Mouse (Mus musculus): ENCODE measurements around the gene Ccnk.

The Ccnk gene

DNA sequence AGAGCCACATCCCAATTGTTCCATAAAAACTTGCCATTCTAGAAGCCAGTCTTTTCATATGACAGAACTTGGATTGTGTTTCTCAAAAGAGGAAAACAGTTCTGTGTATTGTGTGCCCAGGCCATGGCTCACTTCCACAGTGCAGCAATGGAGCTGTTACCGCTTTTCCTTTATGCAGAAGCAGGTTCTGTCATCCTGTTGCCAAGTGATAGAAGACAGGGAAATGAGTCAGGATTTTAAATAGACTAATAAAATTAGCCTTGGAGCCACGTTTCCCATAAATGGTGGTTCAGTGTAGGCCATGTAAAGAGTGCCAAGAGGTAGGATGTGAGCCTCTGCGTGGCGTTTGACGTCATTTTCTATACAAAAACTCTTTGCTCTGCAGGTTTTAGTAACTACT is 14.5 kb downstream of the Ccnk start:
- DNase-seq, result no peak

- DNase-seq, result no peak
Observed at GRCm38 (mm10) chr12:108195761-108196160, 16.4 kb downstream of the Ccnk start.

GRCm38 (mm10) chr12:108198447-108198846 is 19.1 kb downstream of the Ccnk start:
- DNase-seq, result no peak

DNA sequence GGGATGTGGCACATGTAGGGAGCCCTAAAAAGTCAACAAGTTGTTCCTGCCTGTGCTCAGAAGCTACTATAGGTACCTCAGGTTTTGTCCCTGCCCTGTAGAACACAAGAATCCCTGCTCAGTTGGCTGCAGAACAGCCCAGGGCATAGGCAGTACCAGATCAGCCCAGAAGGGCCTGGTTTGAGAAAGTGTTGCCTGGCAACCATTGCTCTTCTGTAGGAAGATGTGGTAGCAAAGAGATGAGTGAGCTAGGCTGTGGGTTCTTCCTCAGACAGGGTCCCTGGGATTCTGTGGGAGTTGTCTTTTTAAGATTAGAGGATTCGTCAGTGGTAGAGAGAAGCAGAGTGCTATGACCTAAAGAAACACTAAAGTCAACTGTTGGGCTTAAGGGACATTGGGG is 20.7 kb downstream of the Ccnk start:
- DNase-seq, result no peak

DNA sequence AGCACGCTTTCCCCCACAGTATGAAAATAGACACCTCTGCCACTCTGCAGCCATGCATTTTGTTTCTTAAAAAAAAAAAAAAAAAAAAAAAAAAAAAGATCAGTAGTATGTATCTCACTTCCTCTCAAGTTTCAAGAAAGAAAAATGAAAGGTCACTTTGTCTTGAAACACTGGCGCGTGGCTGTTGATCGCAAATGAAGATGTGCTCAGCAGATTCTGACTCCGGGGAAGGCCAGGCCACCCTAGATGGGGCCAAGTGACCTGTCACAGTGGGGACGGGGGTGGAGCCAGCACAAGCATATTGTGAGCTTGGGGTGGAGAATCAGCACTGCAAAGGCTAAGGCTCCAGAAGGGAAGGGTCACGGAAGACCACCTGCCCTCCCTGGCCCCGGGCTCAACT is 24.5 kb downstream of the Ccnk start:
- DNase-seq, result no peak

GRCm38 (mm10) chr12:108204978-108205377 is 25.6 kb downstream of the Ccnk start:
- no peak for DNase-seq

DNA sequence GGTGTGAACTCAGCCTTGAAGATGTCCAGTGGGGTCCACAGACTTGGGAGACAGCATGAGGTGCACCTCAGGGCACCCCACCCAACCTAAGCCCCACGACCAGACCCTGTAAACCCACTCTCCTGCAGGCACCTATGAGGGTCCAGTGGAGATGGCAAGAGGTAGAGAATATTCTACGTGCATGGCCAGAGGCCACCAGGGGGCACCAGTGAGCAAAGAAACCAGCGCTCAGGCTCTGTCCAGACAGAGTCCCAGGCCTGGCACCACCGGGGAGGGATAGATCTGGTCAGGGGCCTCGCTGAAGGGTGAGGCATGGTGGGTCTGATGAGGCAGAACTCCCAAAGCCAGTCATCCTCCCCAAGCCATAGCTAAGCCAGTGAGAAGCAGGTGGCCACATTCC is 27.3 kb downstream of the Ccnk start:
- peak; percentile 83 for DNase-seq

- DNase-seq, result no peak
Observed at GRCm38 (mm10) chr12:108208216-108208615, 28.8 kb downstream of the Ccnk start.

DNA sequence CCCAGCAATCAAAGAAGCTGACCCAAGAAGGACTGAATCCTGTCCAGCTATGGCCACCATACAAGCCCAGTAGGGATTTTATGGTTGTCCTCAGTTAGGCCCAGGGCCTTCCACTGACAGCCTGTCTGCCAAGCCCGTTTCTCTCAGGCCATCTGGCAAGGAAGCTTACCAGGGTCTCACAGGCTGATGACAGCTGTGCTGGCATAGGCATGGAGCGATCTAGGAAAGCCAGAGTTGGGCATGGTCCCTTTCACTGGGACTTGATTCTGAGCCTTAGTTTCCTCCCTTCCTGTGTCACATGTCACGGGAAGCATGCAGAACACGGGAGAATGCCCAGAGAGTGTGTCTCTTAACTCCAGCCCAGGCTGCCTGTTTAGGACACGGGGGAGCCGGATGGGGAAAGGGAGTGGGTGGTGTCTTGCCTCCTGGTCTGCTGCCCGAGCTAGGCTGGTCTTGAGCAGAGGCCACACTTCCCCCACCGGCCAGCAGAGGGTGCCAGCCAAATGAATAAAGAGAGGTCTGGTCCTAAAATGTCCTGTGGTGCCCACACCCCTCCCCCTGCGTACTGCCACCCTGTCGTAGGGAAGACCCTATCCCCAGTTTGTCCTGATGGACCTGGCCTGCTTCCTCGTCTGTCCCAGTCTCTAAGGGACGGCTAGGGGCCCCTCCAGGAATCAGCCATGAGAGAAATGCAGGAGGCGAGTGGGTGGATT is 29.5 kb downstream of the Ccnk start:
- DNase-seq, result peak; percentile 82

GRCm38 (mm10) chr12:108210623-108211022 is 31.2 kb downstream of the Ccnk start:
- DNase-seq, result no peak

DNA sequence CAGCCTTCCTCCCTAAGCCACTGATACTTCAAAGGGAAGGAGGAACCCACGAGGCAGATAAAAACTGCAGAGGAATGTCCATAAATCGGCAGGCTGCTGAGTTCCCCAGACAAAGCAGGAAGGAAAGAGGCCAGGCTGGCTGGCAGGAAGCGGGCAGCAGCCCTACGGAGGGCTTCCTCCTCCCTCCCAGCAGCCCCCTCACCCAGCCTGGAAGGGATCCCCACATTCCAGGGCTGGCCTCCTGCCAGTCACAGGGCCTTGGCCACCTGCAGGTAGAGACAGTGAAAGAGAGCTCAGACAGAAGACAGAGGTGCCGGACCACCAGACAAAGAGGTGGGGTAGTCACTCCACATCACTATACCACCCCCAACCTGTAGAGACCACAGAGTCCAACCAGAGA is 32.7 kb downstream of the Ccnk start:
- no peak for DNase-seq

GRCm38 (mm10) chr12:108212476-108212875 is 33.1 kb downstream of the Ccnk start:
- DNase-seq, result no peak

- no peak for DNase-seq
Observed at GRCm38 (mm10) chr12:108213090-108214041, 34.0 kb downstream of the Ccnk start.

GRCm38 (mm10) chr12:108215090-108215489 is 35.7 kb downstream of the Ccnk start:
- no peak for DNase-seq

- no peak for DNase-seq
Observed at GRCm38 (mm10) chr12:108216611-108217370, 37.4 kb downstream of the Ccnk start.

DNA sequence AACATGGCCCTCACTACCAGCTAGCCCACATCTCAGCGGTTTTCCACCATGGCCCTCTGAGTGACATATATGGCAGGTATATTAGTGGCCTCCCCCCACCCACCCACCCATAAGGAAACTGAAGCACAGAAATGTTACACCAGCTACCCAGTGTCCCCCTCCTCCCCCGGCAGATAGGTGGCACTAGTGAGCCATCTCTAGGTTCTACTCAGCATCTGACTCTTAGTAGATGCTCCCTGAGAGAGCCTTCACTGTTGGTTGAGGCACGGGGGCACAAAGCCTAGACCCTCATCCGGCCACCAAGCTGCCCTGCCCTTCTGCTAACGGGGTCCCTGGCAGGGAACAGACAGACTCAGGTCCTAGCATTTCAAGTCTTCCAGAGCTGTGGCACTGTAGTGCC is 38.2 kb downstream of the Ccnk start:
- DNase-seq, result peak; percentile 78

DNA sequence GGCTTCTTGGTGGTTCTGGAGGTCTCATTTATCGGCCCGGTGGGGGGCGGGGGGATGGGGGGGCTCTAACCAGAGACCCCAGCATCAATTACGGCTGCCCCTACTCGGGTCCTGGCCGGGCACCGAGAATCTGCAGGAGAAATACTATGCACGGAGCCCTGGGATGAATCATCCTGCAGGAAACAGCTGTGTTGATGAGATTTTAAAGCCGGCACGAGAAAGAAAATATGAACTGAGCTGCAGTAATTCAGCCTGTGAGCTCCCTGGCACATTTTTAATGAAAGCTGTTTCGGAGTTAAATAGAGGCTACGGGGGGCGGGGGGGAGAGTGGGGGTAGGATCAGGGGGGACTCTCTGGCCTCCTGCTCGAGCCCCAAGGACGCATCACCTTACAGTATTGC is 39.8 kb downstream of the Ccnk start:
- no peak for DNase-seq

DNA sequence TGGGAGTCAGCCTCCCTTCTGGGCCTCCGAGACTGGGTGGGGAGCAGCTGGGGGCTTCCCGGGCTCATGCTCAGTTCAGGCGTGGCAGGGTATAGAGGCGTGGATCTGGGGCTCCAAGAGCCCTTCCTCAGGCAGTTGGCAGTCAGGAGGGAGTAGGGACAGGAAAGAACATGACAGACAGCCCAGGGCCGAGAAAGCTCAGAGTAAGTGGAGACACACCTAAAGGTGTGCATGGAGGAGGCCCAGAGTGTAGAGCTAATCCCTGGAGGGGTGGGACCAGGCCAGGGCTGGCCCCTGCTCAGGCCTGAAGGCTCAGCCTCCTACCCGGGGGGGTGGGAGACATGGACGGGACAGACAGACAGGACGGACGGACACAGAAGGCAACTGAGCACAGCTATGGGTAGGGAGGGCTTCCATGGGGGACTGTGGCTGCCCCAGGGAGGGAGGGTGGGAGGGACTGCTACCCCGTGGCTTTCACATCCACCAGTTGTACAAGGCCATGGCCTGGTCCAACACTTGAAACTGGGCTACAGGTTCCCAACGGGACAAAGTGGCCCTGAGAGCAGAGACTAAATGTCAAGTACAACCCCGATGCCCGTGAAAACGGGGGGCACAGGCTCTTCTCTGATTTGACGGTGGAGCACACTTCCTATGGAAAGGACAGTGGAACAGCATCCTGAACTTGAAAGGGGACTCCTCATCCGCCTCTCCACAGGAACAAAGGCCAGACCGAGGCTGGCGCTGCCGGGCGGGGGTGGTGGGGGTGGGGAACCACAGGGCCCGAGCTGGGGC is 40.6 kb downstream of the Ccnk start:
- no peak for DNase-seq

DNA sequence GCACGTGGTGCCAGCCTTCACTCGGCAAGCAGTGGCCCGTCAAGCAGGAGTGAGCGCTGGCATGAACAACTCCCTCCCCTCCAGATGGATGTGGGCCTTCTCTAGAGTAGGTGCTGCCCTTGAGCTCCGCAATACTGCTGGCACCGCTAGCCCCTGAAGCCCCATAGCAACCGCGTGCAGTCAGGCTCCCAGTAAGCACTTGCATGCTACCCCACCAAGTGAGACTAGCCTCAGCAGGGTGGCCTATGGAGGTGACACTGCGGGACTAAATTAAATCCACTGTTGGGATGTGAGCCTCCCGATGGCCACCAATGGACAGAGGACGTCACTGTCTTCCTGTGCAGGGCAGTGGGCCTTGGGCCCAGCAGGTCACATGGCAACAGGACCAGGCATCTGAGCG is 41.2 kb downstream of the Ccnk start:
- no peak for DNase-seq

DNA sequence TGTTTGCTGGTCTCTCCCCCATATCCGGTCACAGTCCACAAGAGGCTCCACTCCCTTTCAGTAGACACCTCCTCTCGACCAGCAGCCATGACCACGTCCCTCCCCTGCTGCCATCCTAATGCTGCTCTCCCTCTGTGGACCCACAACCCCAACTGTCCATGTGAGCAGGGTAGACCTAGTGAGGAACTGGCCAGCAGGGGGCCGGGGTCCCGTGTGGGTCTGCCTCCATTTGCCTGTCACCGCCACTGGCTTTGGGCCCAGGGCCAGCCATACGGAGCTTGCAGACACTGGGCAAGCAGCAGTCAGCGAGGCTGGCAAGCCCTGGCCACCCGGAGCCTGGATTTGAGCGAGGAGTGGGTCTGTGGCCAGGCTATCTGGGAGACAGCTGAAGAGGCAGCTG is 41.8 kb downstream of the Ccnk start:
- DNase-seq, result no peak

- no peak for DNase-seq
Observed at GRCm38 (mm10) chr12:108221712-108222111, 42.3 kb downstream of the Ccnk start.

GRCm38 (mm10) chr12:108223357-108223756 is 44.0 kb downstream of the Ccnk start:
- peak; percentile 47 for DNase-seq

- peak; percentile 21 for DNase-seq
Observed at GRCm38 (mm10) chr12:108225781-108226180, 46.4 kb downstream of the Ccnk start.
